In the genomic region with DNA sequence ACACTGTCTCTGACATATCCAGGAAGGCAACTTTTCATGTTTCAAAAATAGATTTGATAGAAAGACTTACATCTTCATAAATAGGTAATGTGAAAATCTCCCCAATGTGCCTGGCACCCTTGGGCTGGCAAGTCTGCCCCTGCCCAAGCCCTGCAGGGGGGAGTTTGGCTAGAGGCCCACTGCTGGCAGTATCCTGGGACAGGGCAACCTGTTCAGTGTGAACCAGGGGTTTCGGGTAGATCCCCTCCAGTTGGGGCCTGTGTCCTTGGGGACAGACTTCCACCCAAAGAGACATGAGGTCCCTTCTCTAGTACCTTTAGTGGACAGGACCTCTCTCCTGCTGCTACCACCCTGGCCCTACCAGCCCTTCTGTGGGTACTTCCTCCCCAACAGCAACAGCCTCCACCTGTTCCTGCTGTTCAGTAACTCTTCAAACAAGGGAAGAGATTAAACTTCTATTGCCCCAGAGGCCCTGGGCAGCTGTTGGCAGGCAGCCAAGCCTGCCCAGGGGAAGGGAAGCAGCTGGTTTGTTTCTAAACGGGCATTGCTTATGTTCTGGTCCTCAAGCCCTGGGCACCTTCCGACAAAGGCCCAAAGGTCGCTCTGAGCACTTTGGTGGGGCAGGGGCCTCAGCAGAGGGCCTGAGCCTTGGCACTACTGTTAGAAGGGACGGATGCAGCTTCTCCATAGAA, we compare ENCODE assay signal across 2 mouse cellular contexts.
TF ChIP-seq lines count a peak whose summit lies in the region.

No protein-coding gene starts in this region.

TF ChIP-seq in CH12.LX, 34 proteins besides CTCF, POLR2A, EP300 and RAD21:
- TF ChIP-seq KAT2A (IDR thresholded peaks at IDR 0.05; ENCODE audit: insufficient replicate concordance, low read length) (no peak), NRF1 (IDR thresholded peaks at IDR 0.05; ENCODE audit: low read depth, low read length) (no peak), IRF4 (IDR thresholded peaks at IDR 0.05; ENCODE audit: low read depth, low read length) (no peak), TCF12 (IDR thresholded peaks at IDR 0.05; ENCODE audit: low read depth, low read length) (no peak), ZKSCAN1 (IDR thresholded peaks at IDR 0.05; ENCODE audit: borderline replicate concordance, low read depth, low read length) (no peak), PAX5 (IDR thresholded peaks at IDR 0.05; ENCODE audit: low read length) (no peak), UBTF (IDR thresholded peaks at IDR 0.05; ENCODE audit: low read depth, low read length) (no peak), CHD2 (IDR thresholded peaks at IDR 0.05; ENCODE audit: low read length) (no peak), MEF2A (IDR thresholded peaks at IDR 0.05; ENCODE audit: borderline replicate concordance, low read depth, low read length) (no peak), CHD1 (IDR thresholded peaks at IDR 0.05; ENCODE audit: low read depth, low read length) (no peak), HCFC1 (IDR thresholded peaks at IDR 0.05; ENCODE audit: low read depth, low read length) (no peak)

TF ChIP-seq in myocyte, 11 proteins besides CTCF, POLR2A, EP300 and RAD21:
- no peak for TF ChIP-seq SRF (IDR thresholded peaks at IDR 0.05; ENCODE audit: control insufficient read depth, insufficient read length, low read depth)
- TF ChIP-seq TCF3 (IDR thresholded peaks at IDR 0.05; ENCODE audit: insufficient read length, low read depth), result no peak
- TF ChIP-seq MYOD1 (IDR thresholded peaks at IDR 0.05; ENCODE audit: control insufficient read depth in 1 of 3, insufficient read length in 2 of 3, low read depth in 2 of 3), result peak; percentile 84 to 88 (median 88)
- no peak for TF ChIP-seq USF1 (IDR thresholded peaks at IDR 0.05; ENCODE audit: low read depth)
- no peak for TF ChIP-seq REST (IDR thresholded peaks at IDR 0.05; ENCODE audit: insufficient read depth, insufficient read length)
- TF ChIP-seq MYOG (IDR thresholded peaks at IDR 0.05; ENCODE audit: control insufficient read depth in 1 of 3, insufficient read depth in 1 of 3, insufficient read length in 2 of 3, low read depth in 2 of 3), result peak; percentile 68 to 89 (median 78)
- TF ChIP-seq TCF12 (IDR thresholded peaks at IDR 0.05; ENCODE audit: insufficient read depth, poor library complexity, severe bottlenecking), result peak; percentile 57
TF ChIP-seq in myocyte: peak in this region for 3.
